ENCODE assay signal across 30 mouse cellular contexts in genomic region chr5:113635861-113636565, GRCm38 (mm10). TPM values are rescaled to one million over a fixed set of nuclear protein-coding genes. Genes with fewer than 3 reads are reported as not detected.
DNase-seq lines count a peak whose midpoint lies in the region; ATAC-seq and TF ChIP-seq lines count a peak whose summit lies in the region.
"Had no signal": no experiment of that assay in that cellular context is flagged by ENCODE, and none has a peak within 500 bp of the region (broad histone marks: within the 10 kb centered on the region; RNA-seq: fewer than 3 reads in every experiment).

No protein-coding gene starts in this region.

- H3K9ac ChIP-seq in heart, postnatal 0 days (replicated peaks; ENCODE audit: low read depth, low read length): no peak overlapping the region
- no peak overlapping the region for H3K9ac ChIP-seq in lung, embryonic 16.5 days (ENCODE audit: low read length)
- H3K9ac ChIP-seq: embryonic facial prominence, embryonic 12.5 days; heart, embryonic 13.5 days; hindbrain, embryonic 13.5 days; kidney, embryonic 15.5 days; liver, embryonic 15.5 days; midbrain, embryonic 12.5 days had no signal

- H3K4me3 ChIP-seq in heart, postnatal 0 days (ENCODE audit: low read depth, low read length): no peak overlapping the region
- no peak overlapping the region for H3K4me3 ChIP-seq in lung, embryonic 16.5 days (ENCODE audit: low read length)
- H3K4me3 ChIP-seq in lung, adult 2 months (replicated peaks; ENCODE audit: extremely low read depth, low read depth, low read length): no peak overlapping the region
- H3K4me3 ChIP-seq in cerebellum, adult 2 months (replicated peaks; ENCODE audit: insufficient read depth, low read depth, low read length): no peak overlapping the region
- H3K4me3 ChIP-seq: embryonic facial prominence, embryonic 12.5 days; forebrain, embryonic 10.5 days; heart, embryonic 13.5 days; hindbrain, embryonic 13.5 days; kidney, embryonic 15.5 days; liver, embryonic 15.5 days; megakaryocyte, embryonic 14.5 days; midbrain, embryonic 12.5 days had no signal

- no peaks in the 10 kb centered on the region for H3K9me3 ChIP-seq in heart, postnatal 0 days (replicated peaks; ENCODE audit: control insufficient read depth, low read length)
- H3K9me3 ChIP-seq in lung, embryonic 16.5 days (ENCODE audit: control insufficient read depth, low read length): no peaks in the 10 kb centered on the region
- H3K9me3 ChIP-seq: embryonic facial prominence, embryonic 12.5 days; forebrain, embryonic 10.5 days; heart, embryonic 13.5 days; hindbrain, embryonic 13.5 days; kidney, embryonic 15.5 days; liver, embryonic 15.5 days; megakaryocyte, embryonic 14.5 days; midbrain, embryonic 12.5 days had no signal

- H3K36me3 ChIP-seq in heart, postnatal 0 days (replicated peaks; ENCODE audit: control insufficient read depth, insufficient read depth, low read length): no peaks in the 10 kb centered on the region
- H3K36me3 ChIP-seq in lung, embryonic 16.5 days (ENCODE audit: control insufficient read depth, insufficient read depth, low read length): no peaks in the 10 kb centered on the region
- H3K36me3 ChIP-seq: embryonic facial prominence, embryonic 12.5 days; forebrain, embryonic 10.5 days; heart, embryonic 13.5 days; hindbrain, embryonic 13.5 days; kidney, embryonic 15.5 days; liver, embryonic 15.5 days; midbrain, embryonic 12.5 days had no signal

- 56% methylated on average over 15 of the region's 15 CpGs for WGBS in heart, postnatal 0 days
- WGBS in lung, embryonic 16.5 days: 64% methylated on average over 15 of the region's 15 CpGs
- WGBS in lung, adult 2 months: 64% methylated on average over 15 of the region's 15 CpGs
- WGBS in cerebellum, adult 2 months: 87% methylated on average over 15 of the region's 15 CpGs

- peak; percentile 24 for DNase-seq in adrenal gland, postnatal 14 days
- DNase-seq in adrenal gland, adult 8-10 months: no peak
- peak; percentile 43 for DNase-seq in heart, postnatal 0 days (ENCODE audit: low spot score)
- DNase-seq in heart, postnatal 25 days (ENCODE audit: low spot score): no peak
- no peak for DNase-seq in lung, adult 2 months
- no peak for DNase-seq in cerebellum, adult 2 months
- DNase-seq in retina, embryonic 14.5 days (ENCODE audit: low spot score): no peak
- DNase-seq: adrenal gland, adult 2 months; cerebellum, adult 11 months; cerebellum, adult 9-11 months; embryo, embryonic 11 days; heart, postnatal 36 days; layer of hippocampus, postnatal 36 days; liver; retina, postnatal 1 day; right cerebral cortex, postnatal 14 days; thymus, postnatal 4 days had no signal

- TF ChIP-seq EP300 in heart, postnatal 0 days (IDR thresholded peaks at IDR 0.05; ENCODE audit: low read depth): no peak

- no peak for TF ChIP-seq POLR2A in lung, adult 2 months (IDR thresholded peaks at IDR 0.05; ENCODE audit: borderline replicate concordance, extremely low read depth, low read depth, low read length)
- no peak for TF ChIP-seq POLR2A in cerebellum, adult 2 months (IDR thresholded peaks at IDR 0.05; ENCODE audit: borderline replicate concordance, insufficient read depth, low read length)

- H3K27ac ChIP-seq in heart, postnatal 0 days (ENCODE audit: low read depth): no peak overlapping the region
- 0 out of 2 replicates have a peak overlapping the region, but pooled peaks have one; percentile 23 for H3K27ac ChIP-seq in lung, embryonic 16.5 days (ENCODE audit: low read length)
- no peak overlapping the region for H3K27ac ChIP-seq in cerebellum, adult 2 months (ENCODE audit: insufficient read depth, low read length)
- H3K27ac ChIP-seq: embryonic facial prominence, embryonic 12.5 days; forebrain, embryonic 10.5 days; heart, embryonic 13.5 days; hindbrain, embryonic 13.5 days; kidney, embryonic 15.5 days; liver, embryonic 15.5 days; midbrain, embryonic 12.5 days had no signal

- intact Hi-C loops in heart, postnatal 25 days (cut with DNase I): no loop called here

- ATAC-seq in heart, postnatal 0 days (ENCODE audit: insufficient read depth, low read depth): peak; percentile 21; the same call in 1 of the 2 replicates
- no peak for ATAC-seq in lung, embryonic 16.5 days (ENCODE audit: low read depth)
- ATAC-seq: activated CD4-positive, CD25-positive, alpha-beta regulatory T cell, adult 4 months; forebrain, embryonic 16.5 days; intestine, embryonic 16.5 days had no signal

- TF ChIP-seq CTCF in heart, postnatal 0 days (IDR thresholded peaks at IDR 0.05; ENCODE audit: low read depth): no peak
- no peak for TF ChIP-seq CTCF in lung, adult 2 months (IDR thresholded peaks at IDR 0.05; ENCODE audit: insufficient read depth, low read length)
- TF ChIP-seq CTCF in cerebellum, adult 2 months (IDR thresholded peaks at IDR 0.05; ENCODE audit: borderline replicate concordance, insufficient read depth, low read depth, low read length): no peak

- H3K4me2 ChIP-seq in heart, postnatal 0 days (ENCODE audit: low read depth, low read length): no peak overlapping the region
- no peak overlapping the region for H3K4me2 ChIP-seq in lung, embryonic 16.5 days (ENCODE audit: low read depth, low read length)
- H3K4me2 ChIP-seq: embryonic facial prominence, embryonic 12.5 days; heart, embryonic 13.5 days; hindbrain, embryonic 13.5 days; kidney, embryonic 15.5 days; liver, embryonic 15.5 days; midbrain, embryonic 12.5 days had no signal

- H3K4me1 ChIP-seq in heart, postnatal 0 days (ENCODE audit: control insufficient read depth, insufficient read depth): peaks cover 20% of the 10 kb centered on the region; the same call in 1 of the 2 replicates
- peaks cover 43% of the 10 kb centered on the region for H3K4me1 ChIP-seq in lung, embryonic 16.5 days (replicated peaks; ENCODE audit: control insufficient read depth, insufficient read depth, low read length)
- H3K4me1 ChIP-seq in lung, adult 2 months (ENCODE audit: control insufficient read depth, insufficient read depth, low read length): peaks cover 12% of the 10 kb centered on the region
- H3K4me1 ChIP-seq in cerebellum, adult 2 months (ENCODE audit: control insufficient read depth, insufficient read depth, low read length): peaks cover 42% of the 10 kb centered on the region
- H3K4me1 ChIP-seq: liver, embryonic 15.5 days; midbrain, embryonic 12.5 days had no signal

- H3K27me3 ChIP-seq in heart, postnatal 0 days (ENCODE audit: control insufficient read depth, insufficient read depth, low read length): 0 out of 2 replicates have a peak, but pooled peaks cover 5% of the 10 kb centered on the region
- H3K27me3 ChIP-seq in lung, embryonic 16.5 days (ENCODE audit: control insufficient read depth, insufficient read depth, low read depth, low read length): no peaks in the 10 kb centered on the region
- no peaks in the 10 kb centered on the region for H3K27me3 ChIP-seq in cerebellum, adult 2 months (ENCODE audit: control insufficient read depth, insufficient read depth, low read length)
- H3K27me3 ChIP-seq: embryonic facial prominence, embryonic 12.5 days; kidney, embryonic 15.5 days; liver, embryonic 15.5 days; midbrain, embryonic 12.5 days had no signal

RNA-seq across cellular contexts. Expression of gene Cmklr1, which starts 14.2 kb away (rescaled TPM):
- total RNA-seq in adrenal gland, postnatal 14 days (2021): 10.6 and 11.3 TPM in 2 replicates
- 10 to 100 TPM; 14.2 to 27.6 (median 21.2) TPM for total RNA-seq in adrenal gland, adult 8-10 months (2022)
- total RNA-seq in heart, postnatal 0 days (2014; rRNA removed; ENCODE audit: low replicate concordance): 4.8 and 6.9 TPM in 2 replicates
- 2.0 and 2.9 TPM in 2 replicates for polyA plus RNA-seq in heart, postnatal 0 days (2015; fragmentation: Nextera tagmentation; extraction: Ambion mirVana)
- total RNA-seq in heart, postnatal 25 days (2021): 10 to 100 TPM; 23.6 to 29.9 TPM
- 14.0 and 17.9 TPM in 2 replicates for polyA plus RNA-seq in lung, embryonic 16.5 days (2015; fragmentation: Nextera tagmentation; extraction: Ambion mirVana)
- polyA plus RNA-seq in lung, adult 2 months (2012; rRNA removed): 271 and 341 TPM in 2 replicates
- polyA plus RNA-seq in cerebellum, adult 2 months (2012; rRNA removed): 2.2 and 3.0 TPM in 2 replicates
- total RNA-seq: CH12.LX had no signal
- polyA plus RNA-seq: activated CD4-positive, CD25-positive, alpha-beta regulatory T cell, adult 4 months had no signal

Comparison
In these comparisons a context has a peak if more than half of its experiments do, and no peak if none do; other contexts are left out.
1. DNase-seq: peak in adrenal gland, postnatal 14 days (single experiment) and heart, postnatal 0 days (single experiment); none in adrenal gland, adult 8-10 months (single experiment), heart, postnatal 25 days (single experiment), lung, adult 2 months (single experiment), cerebellum, adult 2 months (0 of 2) and retina, embryonic 14.5 days (single experiment).